Mouse (Mus musculus): ENCODE measurements at regions not wholly inside any gene's neighbourhood (a gene's known extent, or its start where the extent isn't known, plus 50 kb on each side); places are given as distances from the start of the nearest gene placed in this dataset.

GRCm38 (mm10) chr13:53900406-53901025, 155.0 kb downstream of the Drd1 start:
- DNase-seq = peak; percentile 40

DNA sequence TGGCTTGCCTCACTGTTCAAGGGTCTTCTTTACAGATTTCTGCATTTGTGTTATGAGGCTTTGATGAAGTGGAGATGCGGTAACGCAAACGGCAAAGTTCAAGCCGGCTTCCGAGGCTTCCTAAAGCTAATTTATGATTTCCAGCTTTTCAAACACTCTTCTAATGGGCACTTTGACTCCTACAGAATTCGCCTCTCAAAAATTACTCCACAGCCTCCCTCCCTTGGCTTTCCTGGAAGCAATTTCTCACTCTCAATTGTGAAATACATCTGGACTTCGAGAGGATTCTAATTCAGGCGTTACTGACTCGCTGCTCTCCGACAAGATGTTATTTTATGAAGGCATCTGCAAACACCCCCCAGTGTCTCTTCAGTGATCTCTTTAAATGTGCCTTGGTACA, 157.2 kb downstream of the Drd1 start:
- no peak for DNase-seq

DNA sequence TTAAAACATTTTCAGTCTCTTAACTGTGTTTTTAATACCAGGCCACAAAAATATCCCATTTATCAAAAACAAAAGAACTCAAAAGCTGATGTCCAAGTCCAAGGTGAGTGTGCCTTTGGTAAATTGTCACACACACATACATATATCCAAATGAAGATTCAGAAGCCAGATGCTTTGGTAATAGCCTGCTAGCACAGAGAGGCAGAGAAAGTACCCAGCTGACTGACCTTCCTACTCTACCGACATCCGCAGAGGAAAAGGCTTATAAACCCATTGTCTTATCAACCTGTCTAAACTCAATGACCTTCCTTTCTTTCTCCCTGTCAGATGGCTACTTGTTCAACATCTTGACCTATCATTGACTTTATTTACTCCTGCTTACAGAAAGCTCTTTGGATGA, 158.3 kb downstream of the Drd1 start:
- DNase-seq = no peak

DNA sequence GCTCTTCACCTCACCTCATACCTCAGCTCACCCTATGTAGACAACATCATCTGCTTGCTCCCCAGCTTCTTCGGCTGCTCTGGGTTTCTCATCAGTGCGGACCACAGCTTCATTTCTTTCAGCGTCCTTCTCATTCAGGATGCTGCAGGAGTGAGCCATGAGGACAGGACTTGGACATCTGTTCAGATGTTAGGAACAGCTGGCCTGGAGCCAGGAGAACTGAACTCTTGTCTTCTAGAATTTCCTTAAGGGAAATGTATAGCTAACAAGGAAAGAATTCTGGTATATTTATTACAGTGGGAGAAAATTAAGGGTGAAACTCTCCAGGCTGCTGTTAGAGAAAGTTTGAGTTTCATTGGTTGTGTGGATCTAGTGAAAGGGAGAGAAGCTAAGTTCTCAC, 167.1 kb downstream of the Drd1 start:
- no peak for DNase-seq

DNA sequence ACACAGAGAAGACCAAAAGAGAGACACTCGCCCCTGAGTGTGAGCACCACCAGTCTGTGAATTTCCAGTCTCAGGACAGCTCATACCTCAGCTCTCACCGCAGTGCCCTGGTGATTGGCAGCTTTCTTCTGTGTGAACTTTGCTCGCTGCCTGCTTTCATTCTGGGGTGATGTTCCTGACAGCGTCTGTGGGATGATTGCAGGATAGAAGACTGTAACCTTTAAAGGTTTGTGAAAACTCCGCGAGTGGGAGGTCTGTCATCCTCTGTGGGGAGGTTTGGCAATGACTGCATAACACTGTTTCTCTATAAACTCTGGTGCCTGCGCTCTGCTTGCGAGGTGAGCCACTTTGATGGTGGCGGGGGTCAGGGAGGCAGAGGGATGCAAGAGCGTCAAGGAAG, 169.7 kb downstream of the Drd1 start:
- DNase-seq = no peak

- no peak for DNase-seq
Measured at GRCm38 (mm10) chr13:53883206-53883605, 172.3 kb downstream of the Drd1 start.

DNA sequence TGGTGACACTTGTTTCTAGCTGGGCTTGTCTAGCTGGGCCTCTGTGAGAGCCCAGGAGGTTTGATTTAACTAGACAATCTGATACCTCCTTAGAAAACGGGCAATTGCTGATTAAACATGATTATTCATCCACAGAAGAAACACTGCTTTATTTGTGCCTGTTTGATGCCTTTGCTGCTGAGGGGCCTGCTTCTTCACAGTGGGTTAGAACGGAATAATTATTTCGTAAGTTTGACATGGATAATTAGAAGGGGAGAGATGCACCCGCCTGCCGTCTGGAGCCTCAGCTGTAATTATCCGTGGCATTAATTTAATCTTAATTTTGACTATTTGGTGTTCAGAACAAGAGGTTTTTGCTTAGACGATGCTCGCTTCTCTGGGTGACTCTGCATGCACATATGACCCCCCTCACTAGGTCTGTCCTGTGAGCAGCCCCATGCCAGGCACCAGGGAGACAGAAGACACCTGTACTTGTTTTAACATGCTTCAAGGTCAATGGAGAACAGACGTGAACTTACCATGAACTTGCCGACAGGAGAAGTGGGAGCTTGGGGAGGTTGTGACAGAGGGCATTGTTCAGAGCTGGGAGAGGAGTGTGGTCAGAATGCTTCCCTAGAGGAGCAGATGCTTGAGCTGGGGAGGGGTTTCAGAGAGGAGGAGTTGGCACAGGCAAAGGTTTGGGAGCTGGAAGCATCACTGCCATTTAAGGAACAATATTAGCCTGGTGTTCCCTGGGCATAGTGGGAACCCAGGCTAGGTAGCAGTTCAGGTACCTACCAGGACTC, 174.8 kb downstream of the Drd1 start:
- DNase-seq = no peak

GRCm38 (mm10) chr13:53875546-53875945, 180.0 kb downstream of the Drd1 start:
- no peak for DNase-seq

- no peak for DNase-seq
Measured at GRCm38 (mm10) chr13:53865323-53865722, 190.2 kb downstream of the Drd1 start.

- no peak for DNase-seq
Measured at GRCm38 (mm10) chr13:53862336-53862735, 193.2 kb downstream of the Drd1 start.

- DNase-seq = no peak
Measured at GRCm38 (mm10) chr13:53854196-53854595, 201.3 kb downstream of the Drd1 start.

GRCm38 (mm10) chr13:53850146-53850545, 205.4 kb downstream of the Drd1 start:
- DNase-seq = no peak

DNA sequence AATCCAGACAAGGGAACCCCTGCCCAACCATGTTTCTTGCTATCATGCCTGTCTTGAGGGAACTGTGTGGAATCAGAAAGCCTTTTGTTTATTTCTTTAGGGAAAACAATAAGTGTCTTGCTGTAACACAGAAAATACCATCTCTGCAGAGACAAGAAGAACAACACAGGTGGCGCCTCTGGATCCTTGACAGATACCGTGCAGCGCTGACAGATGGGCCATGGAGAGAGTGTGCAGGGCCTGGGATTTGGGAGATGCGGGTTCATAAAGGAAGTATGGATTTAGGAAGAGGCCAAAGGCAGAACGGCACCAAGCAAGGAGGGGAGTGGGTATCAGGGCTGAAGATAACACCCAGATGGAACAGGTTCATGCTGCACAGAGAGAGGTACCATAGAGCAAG, 209.3 kb downstream of the Drd1 start:
- DNase-seq = no peak

- DNase-seq = no peak
Measured at GRCm38 (mm10) chr13:53845786-53846185, 209.7 kb downstream of the Drd1 start.

DNA sequence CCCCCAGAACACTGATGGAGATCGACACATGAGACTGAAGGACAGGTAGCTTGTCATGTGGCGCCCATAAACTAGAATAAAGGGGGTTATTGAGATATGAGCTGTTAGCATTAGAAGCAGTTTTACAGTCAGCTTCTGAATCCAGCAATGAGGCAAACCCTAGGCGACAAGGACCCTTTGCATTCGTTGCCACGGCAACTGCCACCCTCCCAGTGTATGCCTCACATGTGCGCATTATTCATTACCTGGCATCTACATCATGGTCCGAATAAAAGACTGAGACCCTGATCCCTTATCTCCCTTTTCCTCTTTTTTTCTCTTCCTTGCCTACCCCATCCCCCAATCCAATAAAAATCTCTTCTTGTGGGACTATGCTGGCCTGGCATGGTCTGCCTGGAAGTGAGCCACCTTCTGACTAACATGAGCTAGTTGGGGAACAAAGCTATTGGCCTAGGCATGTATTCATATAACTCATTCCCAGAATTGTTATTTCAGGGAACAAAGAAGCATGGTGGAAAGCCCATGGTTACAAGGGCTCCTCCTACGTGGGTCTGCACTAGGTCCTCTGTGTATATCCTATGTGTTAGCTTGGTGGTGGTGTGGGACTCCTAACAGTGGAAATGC, 229.4 kb downstream of the Drd1 start:
- no peak for DNase-seq

DNA sequence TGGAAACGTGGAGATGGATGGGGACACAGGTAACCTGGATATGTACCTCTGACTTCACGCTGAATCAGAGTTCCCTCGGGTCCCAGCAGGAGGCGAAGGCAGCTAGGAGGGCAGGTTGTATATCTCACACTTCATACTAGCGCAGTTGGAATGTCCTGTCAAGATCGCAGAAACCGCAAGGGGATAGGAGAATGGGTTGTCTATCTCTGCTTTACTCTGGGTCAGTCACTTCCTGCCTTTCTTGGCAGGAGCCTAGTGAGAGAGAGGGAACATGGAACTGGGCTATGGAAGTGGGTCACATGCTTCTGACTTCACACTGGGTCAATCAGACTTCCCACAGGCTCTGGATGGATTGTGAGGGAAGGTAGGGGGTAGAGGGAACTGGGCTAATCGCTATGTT, 233.4 kb downstream of the Drd1 start:
- DNase-seq = peak in 1 of 2 experiments; percentile 13

DNA sequence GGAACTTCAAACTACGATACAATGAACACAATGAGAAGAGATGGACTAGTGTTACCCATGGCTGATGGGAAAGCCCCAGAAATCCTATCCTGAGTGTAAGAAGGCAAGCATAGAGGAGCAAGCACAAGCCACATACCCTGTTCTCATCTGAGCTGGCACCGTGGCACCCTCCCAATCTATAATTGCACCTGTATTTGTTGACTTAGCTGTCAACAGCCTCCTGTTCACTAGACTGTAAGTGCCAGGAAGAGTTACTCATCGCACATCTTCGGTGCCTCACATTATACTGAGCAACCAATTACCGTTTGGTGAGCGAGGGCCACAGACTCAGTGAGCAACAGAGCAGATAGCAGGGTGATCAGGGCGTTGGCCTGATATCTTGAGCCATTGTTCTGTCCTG, 239.9 kb downstream of the Drd1 start:
- no peak for DNase-seq

GRCm38 (mm10) chr13:53814088-53814487, 241.4 kb downstream of the Drd1 start:
- DNase-seq = no peak

DNA sequence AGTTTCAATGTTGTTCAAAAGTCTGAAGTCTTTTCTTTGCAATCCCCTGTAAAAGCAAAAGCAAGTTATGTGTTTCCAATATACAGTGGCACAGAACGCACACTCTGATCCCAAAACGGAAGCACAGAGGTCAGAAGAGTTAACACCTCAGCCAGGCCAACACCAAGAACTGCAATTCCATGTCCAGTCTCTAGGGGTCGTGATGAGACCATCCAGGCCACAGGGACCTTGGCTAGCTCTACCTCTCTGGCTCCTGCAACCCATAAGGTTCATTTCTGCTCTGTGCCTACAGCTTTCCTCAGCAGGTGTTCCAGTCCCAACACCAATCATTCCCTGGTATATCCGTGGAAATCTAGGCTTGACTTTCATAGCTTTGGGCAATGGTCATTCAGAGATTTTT, 243.6 kb downstream of the Drd1 start:
- DNase-seq = peak in 1 of 2 experiments; percentile 57

- no peak for DNase-seq
Measured at GRCm38 (mm10) chr13:53811151-53811550, 244.4 kb downstream of the Drd1 start.

DNA sequence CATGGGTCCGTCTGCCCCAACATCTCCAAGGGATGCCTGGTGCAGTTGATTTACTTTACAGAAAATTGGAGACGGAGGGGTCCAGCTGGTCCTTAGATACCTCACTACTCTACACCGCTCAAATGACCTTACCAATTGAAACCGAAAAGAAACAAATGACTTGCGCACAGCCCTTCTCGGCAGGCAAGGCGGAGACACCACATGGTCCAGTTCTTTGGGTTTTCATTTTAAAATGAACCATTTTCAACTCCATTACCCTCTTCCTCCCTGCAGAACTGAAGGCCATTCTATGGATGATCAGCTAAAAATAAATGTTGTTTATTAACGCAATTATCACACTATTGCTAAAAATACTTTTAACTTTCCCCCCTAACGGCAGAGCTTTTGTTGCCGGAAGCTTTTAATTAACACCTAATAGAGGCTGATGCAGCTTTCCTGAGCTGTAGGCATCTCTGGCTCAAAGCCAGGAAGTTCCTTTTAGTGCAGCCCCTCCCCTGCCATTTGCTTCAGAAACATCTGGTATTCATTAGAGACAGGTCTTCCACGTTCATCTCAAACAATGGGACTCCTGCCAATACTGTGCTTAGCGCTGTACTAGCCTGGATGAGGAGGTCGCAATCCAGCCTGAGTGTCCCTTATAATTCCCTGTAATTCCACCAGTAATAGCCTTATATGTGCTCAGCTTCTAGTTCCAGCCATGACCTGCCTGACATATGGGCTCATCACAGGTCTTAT, 247.5 kb downstream of the Drd1 start:
- no peak for DNase-seq

DNA sequence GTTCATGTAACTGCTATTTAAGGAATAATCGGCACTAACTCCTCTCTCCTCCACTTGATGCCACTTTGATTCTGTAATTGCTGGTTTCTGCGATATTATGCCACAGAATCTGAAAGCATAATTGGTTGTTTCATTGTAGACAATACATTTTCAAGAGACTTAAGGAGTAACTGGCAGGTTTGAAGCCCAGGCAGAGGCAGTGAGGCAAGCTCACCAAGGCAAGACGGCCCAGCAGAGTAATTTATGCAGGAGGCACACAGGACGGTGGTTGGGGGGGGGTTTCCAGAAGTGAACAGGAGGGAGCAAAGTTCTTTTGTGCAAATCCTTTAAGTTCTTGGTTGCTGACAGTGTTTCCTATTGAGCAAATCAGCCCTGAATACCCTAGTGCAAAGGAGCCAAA, 249.6 kb downstream of the Drd1 start:
- DNase-seq = no peak

- DNase-seq = no peak
Measured at GRCm38 (mm10) chr13:53800978-53801377, 254.5 kb downstream of the Drd1 start.

DNA sequence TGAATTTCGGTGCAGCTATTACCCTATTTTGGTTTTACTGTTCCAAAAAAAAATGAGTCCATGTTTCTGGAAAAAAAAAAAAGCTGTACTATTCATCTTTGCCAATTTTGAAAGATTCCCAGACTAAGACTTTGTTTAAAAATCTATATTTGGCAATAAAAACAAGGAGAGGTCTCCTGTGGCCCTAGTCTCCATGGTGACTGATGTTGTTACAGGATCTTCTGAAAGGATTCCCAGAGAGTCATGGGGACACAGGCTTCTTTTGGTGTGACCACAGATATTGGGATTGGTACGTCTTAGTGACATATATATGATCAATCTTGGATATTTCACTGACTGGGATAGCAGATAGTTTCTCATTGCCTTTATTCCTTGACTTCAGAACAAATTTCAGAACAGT, 266.7 kb downstream of the Drd1 start:
- DNase-seq = no peak
